Mouse (Mus musculus): ENCODE results near the gene Cops7a. TPM values are rescaled to one million over a fixed set of nuclear protein-coding genes. Genes with fewer than 3 reads are reported as not detected.
A peak's percentile ranks its signal among the peaks of the same experiment; 100 is the strongest.

Cops7a gene
- polyA plus RNA-seq, 1 experiment from 2014 or later, result 93.8 TPM

DNA sequence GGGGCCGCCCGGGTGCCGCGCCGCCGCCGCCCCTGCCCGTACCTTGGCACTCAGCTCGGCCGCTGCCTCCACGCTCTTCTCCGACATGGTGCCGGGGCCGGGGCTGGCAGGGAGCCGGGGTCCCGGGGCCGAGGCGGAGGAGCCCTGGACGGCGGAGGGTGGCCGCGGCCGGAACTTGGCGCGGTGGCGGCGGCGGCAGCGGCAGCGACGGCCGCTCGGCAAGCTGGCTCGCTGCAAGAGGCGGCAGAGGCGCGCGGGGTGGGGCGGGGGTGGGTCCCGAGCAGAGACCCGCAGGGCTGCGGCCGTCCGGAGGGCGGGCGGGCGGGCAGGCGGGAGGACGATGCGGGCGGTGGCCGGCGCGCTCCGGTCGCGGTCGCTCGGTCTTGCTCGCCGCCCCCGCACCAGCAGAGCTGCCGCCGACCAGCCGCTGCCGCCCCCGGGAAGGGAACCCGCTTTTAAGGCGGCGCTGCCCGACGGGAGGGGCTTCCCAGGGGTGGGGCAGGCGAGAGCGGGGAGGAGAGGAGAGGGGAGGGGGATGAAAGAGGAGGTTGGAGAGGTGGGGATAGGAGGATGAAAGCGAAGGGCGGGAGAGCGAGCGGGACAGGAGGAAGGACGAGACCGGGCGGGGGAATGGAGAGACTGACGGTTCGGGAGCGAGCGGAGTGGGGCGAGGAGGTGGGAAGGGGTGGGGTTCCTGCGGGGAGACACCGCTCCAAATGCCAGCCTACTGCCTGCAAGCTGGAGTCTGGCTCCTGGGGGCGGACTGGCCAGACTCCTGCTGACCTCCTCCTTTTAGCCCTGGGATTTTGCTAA, 47.6 kb downstream of the Cops7a start:
- Histone ChIP-seq H3K9me3 (ENCODE audit: control insufficient read depth, low read length) (no peaks in the 10 kb centered on the region), H3K4me1 (ENCODE audit: control insufficient read depth, insufficient read depth, low read length) (peaks cover 31% of the 10 kb centered on the region), H3K27ac (ENCODE audit: low read depth, low read length) (peak overlapping the region; percentile 100), H3K9ac (replicated peaks; ENCODE audit: low read depth, low read length) (peak overlapping the region; percentile 100), H3K4me2 (ENCODE audit: low read depth, low read length) (peak overlapping the region; percentile 100), H3K36me3 (ENCODE audit: control insufficient read depth, insufficient read depth, low read length) (peaks cover 21% of the 10 kb centered on the region), H3K27me3 (ENCODE audit: control insufficient read depth, insufficient read depth, low read length) (no peaks in the 10 kb centered on the region), H3K4me3 (ENCODE audit: low read depth, low read length) (peak overlapping the region; percentile 91)
- ATAC-seq (ENCODE audit: low read depth), result peak; percentile 72
- under 1% methylated on average over 33 of the region's 89 CpGs for WGBS

DNA sequence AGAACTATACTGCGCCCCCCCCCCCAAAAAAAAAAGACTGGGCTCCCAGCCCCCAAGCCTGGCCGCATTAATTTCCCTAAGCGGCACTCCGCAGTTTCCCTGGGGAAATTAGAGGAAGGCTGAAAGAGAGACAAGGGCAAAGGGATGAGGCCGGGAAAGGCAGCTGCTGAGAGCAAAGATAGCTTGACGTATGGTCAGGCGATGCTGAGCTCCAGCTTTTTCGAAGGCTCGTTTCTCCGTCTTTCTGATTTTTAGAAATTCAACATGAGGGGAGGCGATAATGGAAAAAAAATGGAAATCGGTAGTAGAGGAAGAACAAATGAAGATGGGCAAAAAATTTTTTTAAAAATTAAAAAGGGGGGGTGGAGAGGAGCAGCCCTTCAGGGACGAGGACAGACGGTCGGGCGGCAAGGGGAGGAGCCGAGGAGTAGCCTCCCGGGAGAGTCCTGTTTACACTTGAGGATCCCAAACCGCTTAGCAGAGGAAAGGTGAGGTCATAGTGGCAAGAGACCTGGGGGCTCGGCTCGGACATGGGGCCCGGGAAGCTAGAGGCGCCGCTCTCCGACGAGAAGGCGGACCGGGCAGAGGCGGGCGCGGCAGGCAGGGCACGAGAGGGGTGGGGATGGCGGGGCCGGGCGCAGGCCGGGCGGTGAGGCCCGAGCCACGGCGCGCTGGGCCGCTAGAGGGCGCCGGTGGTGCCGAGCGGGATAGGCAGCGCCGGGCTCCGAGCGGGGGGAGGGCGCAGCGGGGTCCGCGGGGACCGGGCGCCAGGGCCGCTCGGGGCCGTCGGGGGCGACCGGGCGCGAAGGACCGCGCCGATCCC, 48.4 kb downstream of the Cops7a start:
- peaks cover 21% of the 10 kb centered on the region for H3K36me3 ChIP-seq (ENCODE audit: control insufficient read depth, insufficient read depth, low read length)
- peak; percentile 62 for ATAC-seq (ENCODE audit: low read depth)
- peak overlapping the region; percentile 100 for H3K27ac ChIP-seq (ENCODE audit: low read depth, low read length)
- under 1% methylated on average over 45 of the region's 67 CpGs for WGBS
- H3K4me1 ChIP-seq (ENCODE audit: control insufficient read depth, insufficient read depth, low read length), result peaks cover 31% of the 10 kb centered on the region
- H3K9me3 ChIP-seq (ENCODE audit: control insufficient read depth, low read length), result no peaks in the 10 kb centered on the region
- H3K27me3 ChIP-seq (ENCODE audit: control insufficient read depth, insufficient read depth, low read length), result no peaks in the 10 kb centered on the region
- peak overlapping the region; percentile 100 for H3K4me2 ChIP-seq (ENCODE audit: low read depth, low read length)
- H3K9ac ChIP-seq (replicated peaks; ENCODE audit: low read depth, low read length), result peak overlapping the region; percentile 100
- H3K4me3 ChIP-seq (ENCODE audit: low read depth, low read length), result peak overlapping the region; percentile 91

DNA sequence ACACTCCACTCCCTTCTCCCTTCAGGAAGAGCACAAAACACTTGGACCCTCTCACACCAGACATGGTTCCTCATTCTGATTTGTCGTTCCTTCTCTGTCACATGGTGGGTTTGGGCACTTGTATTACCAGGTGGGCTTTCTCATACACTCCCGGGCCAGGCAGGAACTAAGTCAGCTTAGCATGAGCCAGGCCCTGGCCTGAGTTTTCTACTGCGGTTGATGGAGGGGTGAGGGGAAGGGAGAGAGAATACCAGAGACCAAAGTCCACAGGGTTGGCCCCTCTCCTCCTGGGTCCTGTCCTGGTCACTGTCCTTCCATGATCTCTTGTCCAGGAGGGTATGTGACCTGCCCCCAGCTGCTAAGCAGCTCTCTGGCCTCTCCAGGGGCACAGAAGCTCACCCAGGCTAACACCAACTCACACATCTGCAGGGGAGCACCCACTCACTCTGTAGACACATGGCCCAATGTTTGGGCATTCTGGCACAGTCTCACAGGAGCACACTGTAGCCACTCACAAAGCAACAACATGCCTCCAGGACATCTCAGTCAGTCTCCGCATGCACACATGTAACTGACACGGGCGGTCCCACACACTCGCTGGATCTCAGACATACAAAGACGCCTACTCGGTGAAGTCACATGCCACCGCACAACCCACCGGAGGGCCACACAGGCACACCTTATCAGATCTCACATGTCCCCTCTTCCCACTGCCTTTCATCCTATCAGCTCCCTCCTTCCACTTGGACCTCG, 49.2 kb downstream of the Cops7a start:
- peaks cover 31% of the 10 kb centered on the region for H3K4me1 ChIP-seq (ENCODE audit: control insufficient read depth, insufficient read depth, low read length)
- peak overlapping the region; percentile 91 for H3K4me3 ChIP-seq (ENCODE audit: low read depth, low read length)
- H3K36me3 ChIP-seq (ENCODE audit: control insufficient read depth, insufficient read depth, low read length), result peaks cover 21% of the 10 kb centered on the region
- peak overlapping the region; percentile 100 for H3K27ac ChIP-seq (ENCODE audit: low read depth, low read length)
- peak overlapping the region; percentile 100 for H3K9ac ChIP-seq (replicated peaks; ENCODE audit: low read depth, low read length)
- H3K9me3 ChIP-seq (ENCODE audit: control insufficient read depth, low read length), result no peaks in the 10 kb centered on the region
- 5% methylated on average over 12 of the region's 12 CpGs for WGBS
- ATAC-seq (ENCODE audit: low read depth), result no peak
- H3K27me3 ChIP-seq (ENCODE audit: control insufficient read depth, insufficient read depth, low read length), result no peaks in the 10 kb centered on the region
- H3K4me2 ChIP-seq (ENCODE audit: low read depth, low read length), result peak overlapping the region; percentile 100

DNA sequence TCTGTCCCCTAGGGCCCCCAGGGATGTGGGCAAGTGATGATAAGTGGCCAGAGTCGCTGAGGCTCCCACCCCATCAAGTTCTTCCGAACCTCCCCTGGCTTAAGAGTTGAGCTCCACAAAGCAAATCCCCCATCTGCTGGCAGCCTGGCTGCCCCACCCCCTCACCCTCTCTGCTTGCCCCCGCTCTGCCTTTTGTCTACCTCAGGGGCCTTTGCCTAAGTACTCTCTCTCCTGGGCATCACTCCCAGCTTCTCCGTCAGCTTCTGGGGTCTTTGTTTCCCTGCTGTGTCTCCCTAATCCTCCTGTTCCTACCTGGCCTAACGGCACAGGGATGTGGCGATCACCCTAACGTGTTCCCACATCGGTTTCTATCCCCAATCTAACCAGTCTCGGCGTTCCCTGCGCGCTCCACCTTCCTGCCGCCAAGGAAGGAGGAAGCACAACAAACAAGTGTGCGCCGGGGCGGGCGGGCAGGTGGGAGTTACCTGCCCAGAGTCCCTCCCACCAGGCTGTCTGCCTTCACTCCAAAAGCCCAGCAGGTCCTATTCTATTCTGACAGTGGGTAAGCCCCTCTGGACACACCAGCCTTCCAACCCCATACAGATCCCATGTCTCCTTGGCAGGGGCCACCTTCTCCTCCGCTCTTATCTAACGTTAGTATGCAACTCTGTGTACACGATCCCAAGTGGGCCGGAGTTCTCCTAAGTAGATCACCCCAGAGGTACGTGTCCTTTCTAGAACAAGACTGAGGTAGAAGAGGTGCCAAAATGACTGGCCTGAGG, 50.0 kb downstream of the Cops7a start:
- Histone ChIP-seq H3K27ac (ENCODE audit: low read depth, low read length) (peak overlapping the region; percentile 100), H3K4me3 (ENCODE audit: low read depth, low read length) (peak overlapping the region; percentile 91), H3K36me3 (ENCODE audit: control insufficient read depth, insufficient read depth, low read length) (peaks cover 21% of the 10 kb centered on the region), H3K4me1 (ENCODE audit: control insufficient read depth, insufficient read depth, low read length) (peaks cover 26% of the 10 kb centered on the region), H3K4me2 (ENCODE audit: low read depth, low read length) (peak overlapping the region; percentile 100), H3K9me3 (ENCODE audit: control insufficient read depth, low read length) (no peaks in the 10 kb centered on the region), H3K27me3 (ENCODE audit: control insufficient read depth, insufficient read depth, low read length) (no peaks in the 10 kb centered on the region), H3K9ac (replicated peaks; ENCODE audit: low read depth, low read length) (peak overlapping the region; percentile 100)
- WGBS, result 13% methylated on average over 21 of the region's 22 CpGs
- no peak for ATAC-seq (ENCODE audit: low read depth)

DNA sequence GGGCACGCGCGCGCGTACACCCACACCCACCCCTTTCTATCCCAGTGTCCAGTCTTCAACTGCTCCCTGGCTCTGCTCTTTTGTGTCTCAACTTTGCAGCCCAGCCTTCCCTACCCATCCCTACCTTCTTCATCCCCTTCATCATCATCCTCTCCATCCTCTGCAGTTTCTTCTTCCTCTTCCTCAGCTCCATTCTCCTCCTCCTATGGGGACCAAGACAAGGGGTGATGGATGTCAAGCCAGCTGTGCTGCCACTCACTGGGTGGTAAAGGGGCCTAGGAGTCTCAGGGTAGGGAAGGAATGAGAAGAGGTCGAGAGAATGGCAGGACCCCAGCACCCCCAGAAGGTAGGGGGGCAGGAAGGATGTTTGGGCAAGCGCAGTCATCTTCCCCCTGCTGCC, 50.8 kb downstream of the Cops7a start:
- H3K27ac ChIP-seq (ENCODE audit: low read depth, low read length), result peak overlapping the region; percentile 100
- H3K4me1 ChIP-seq (ENCODE audit: control insufficient read depth, insufficient read depth, low read length), result peaks cover 28% of the 10 kb centered on the region
- WGBS, result 81% methylated on average over 7 of the region's 7 CpGs

DNA sequence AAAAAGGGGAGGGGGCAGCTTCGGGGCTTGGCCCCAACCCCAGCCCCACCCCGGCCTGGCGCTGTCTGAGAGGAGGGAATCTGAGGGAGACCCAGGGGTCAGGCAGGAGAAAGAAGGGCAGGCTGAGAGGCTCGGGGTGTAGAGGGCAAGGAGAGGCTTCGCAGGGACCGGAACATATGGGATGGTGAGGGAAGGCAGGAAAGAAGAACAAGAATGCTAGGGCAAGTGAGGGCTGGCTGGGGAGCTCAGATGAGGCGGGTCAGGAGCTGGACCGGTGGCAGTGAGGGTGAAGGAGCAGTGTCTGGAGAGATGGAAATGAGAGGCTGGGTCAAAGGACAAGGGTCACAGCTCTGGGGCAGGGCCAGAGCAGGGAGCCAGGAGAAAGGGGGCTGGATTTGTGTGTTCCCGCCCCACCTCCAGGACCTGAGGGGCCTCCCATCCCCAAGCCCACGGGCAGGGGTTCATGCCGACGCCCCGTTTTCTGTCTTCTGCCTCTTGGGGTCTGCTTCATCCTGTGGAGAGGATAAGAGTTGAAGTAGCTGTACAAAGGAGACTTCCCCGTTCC, 51.5 kb downstream of the Cops7a start:
- ATAC-seq (ENCODE audit: low read depth), result no peak
- Histone ChIP-seq H3K27me3 (ENCODE audit: control insufficient read depth, insufficient read depth, low read length) (no peaks in the 10 kb centered on the region), H3K9me3 (ENCODE audit: control insufficient read depth, low read length) (no peaks in the 10 kb centered on the region), H3K4me3 (ENCODE audit: low read depth, low read length) (no peak overlapping the region), H3K36me3 (ENCODE audit: control insufficient read depth, insufficient read depth, low read length) (peaks cover 21% of the 10 kb centered on the region), H3K9ac (replicated peaks; ENCODE audit: low read depth, low read length) (no peak overlapping the region), H3K4me1 (ENCODE audit: control insufficient read depth, insufficient read depth, low read length) (peaks cover 28% of the 10 kb centered on the region), H3K4me2 (ENCODE audit: low read depth, low read length) (no peak overlapping the region), H3K27ac (ENCODE audit: low read depth, low read length) (no peak overlapping the region)
- WGBS, result 73% methylated on average over 14 of the region's 14 CpGs

More for the DNA sequence above, 50.8 kb downstream of the Cops7a start:
- Histone ChIP-seq H3K9ac (replicated peaks; ENCODE audit: low read depth, low read length) (peak overlapping the region; percentile 100; the same call in 1 of the 2 replicates), H3K9me3 (ENCODE audit: control insufficient read depth, low read length) (no peaks in the 10 kb centered on the region), H3K27me3 (ENCODE audit: control insufficient read depth, insufficient read depth, low read length) (no peaks in the 10 kb centered on the region), H3K36me3 (ENCODE audit: control insufficient read depth, insufficient read depth, low read length) (peaks cover 21% of the 10 kb centered on the region), H3K4me3 (ENCODE audit: low read depth, low read length) (peak overlapping the region; percentile 91), H3K4me2 (ENCODE audit: low read depth, low read length) (peak overlapping the region; percentile 100)
- ATAC-seq (ENCODE audit: low read depth), result no peak

DNA sequence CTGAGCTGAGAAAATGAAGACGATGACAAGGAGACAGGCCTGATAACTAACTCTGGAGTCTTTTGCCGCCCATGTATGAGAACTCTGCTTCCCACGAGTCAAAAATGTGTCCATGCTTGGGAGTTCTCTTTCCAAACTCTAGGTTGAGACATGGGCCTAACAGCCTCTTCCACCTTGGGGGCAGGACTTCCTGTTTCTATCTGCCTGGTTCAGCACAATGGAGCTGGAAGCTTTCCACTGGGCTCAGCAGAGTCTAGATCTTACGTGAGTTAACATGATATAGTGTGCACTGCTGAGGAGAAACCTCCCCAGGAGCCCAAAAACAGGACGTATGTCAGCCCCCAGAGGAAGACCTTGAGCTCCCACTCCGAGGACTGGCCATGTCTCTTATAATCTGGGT, 52.1 kb downstream of the Cops7a start:
- 69% methylated on average over 6 of the region's 6 CpGs for WGBS
- peaks cover 26% of the 10 kb centered on the region for H3K4me1 ChIP-seq (ENCODE audit: control insufficient read depth, insufficient read depth, low read length)
- H3K27ac ChIP-seq (ENCODE audit: low read depth, low read length), result peak overlapping the region; percentile 12; the same call in 1 of the 2 replicates
- no peak overlapping the region for H3K4me3 ChIP-seq (ENCODE audit: low read depth, low read length)
- H3K36me3 ChIP-seq (ENCODE audit: control insufficient read depth, insufficient read depth, low read length), result peaks cover 21% of the 10 kb centered on the region
- no peaks in the 10 kb centered on the region for H3K9me3 ChIP-seq (ENCODE audit: control insufficient read depth, low read length)
- H3K9ac ChIP-seq (replicated peaks; ENCODE audit: low read depth, low read length), result no peak overlapping the region
- no peak for ATAC-seq (ENCODE audit: low read depth)
- no peaks in the 10 kb centered on the region for H3K27me3 ChIP-seq (ENCODE audit: control insufficient read depth, insufficient read depth, low read length)
- H3K4me2 ChIP-seq (ENCODE audit: low read depth, low read length), result no peak overlapping the region
